Mouse (Mus musculus): Measurements from ENCODE around the gene Camta1.

The Camta1 gene

GRCm38 (mm10) chr4:151577961-151578360, 283.7 kb downstream of the Camta1 start:
- no peak for DNase-seq

- DNase-seq: no peak
These were observed 285.2 kb downstream of the Camta1 start for GRCm38 (mm10) chr4:151576291-151577108.

- DNase-seq: no peak
These were observed 289.0 kb downstream of the Camta1 start for GRCm38 (mm10) chr4:151572716-151573115.

GRCm38 (mm10) chr4:151569586-151569985, 292.1 kb downstream of the Camta1 start:
- DNase-seq: no peak

GRCm38 (mm10) chr4:151568887-151569286, 292.8 kb downstream of the Camta1 start:
- DNase-seq: no peak

- no peak for DNase-seq
These were observed 294.6 kb downstream of the Camta1 start for GRCm38 (mm10) chr4:151567105-151567504.

- no peak for DNase-seq
These were observed 306.2 kb downstream of the Camta1 start for GRCm38 (mm10) chr4:151555505-151555904.

GRCm38 (mm10) chr4:151549523-151549922, 312.2 kb downstream of the Camta1 start:
- DNase-seq: no peak

GRCm38 (mm10) chr4:151545452-151545851, 316.2 kb downstream of the Camta1 start:
- DNase-seq: no peak

- DNase-seq: no peak
These were observed 317.5 kb downstream of the Camta1 start for GRCm38 (mm10) chr4:151544191-151544590.

- DNase-seq: no peak
These were observed 321.1 kb downstream of the Camta1 start for GRCm38 (mm10) chr4:151540546-151540945.

GRCm38 (mm10) chr4:151539881-151540280, 321.8 kb downstream of the Camta1 start:
- DNase-seq: no peak

- DNase-seq: no peak
These were observed 322.5 kb downstream of the Camta1 start for GRCm38 (mm10) chr4:151539167-151539525.

GRCm38 (mm10) chr4:151538446-151539166, 323.1 kb downstream of the Camta1 start:
- no peak for DNase-seq

- DNase-seq: no peak
These were observed 325.7 kb downstream of the Camta1 start for GRCm38 (mm10) chr4:151535916-151536450.

- DNase-seq: no peak
These were observed 328.2 kb downstream of the Camta1 start for GRCm38 (mm10) chr4:151533451-151533850.

GRCm38 (mm10) chr4:151528436-151528835, 333.2 kb downstream of the Camta1 start:
- DNase-seq: no peak

- no peak for DNase-seq
These were observed 333.9 kb downstream of the Camta1 start for GRCm38 (mm10) chr4:151527763-151528162.

- DNase-seq: no peak
These were observed 341.6 kb downstream of the Camta1 start for GRCm38 (mm10) chr4:151520103-151520502.

- DNase-seq: no peak
These were observed 342.7 kb downstream of the Camta1 start for GRCm38 (mm10) chr4:151519011-151519410.

GRCm38 (mm10) chr4:151516998-151517799, 344.5 kb downstream of the Camta1 start:
- DNase-seq: peak; percentile 13

GRCm38 (mm10) chr4:151515316-151515715, 346.4 kb downstream of the Camta1 start:
- DNase-seq: no peak

- DNase-seq: no peak
These were observed 350.6 kb downstream of the Camta1 start for GRCm38 (mm10) chr4:151511092-151511491.

All from lung, postnatal 36 days (tissue).